Mouse (Mus musculus): ENCODE results near the gene Fbxl7.
"Not testable (repeated sequence)": the region's sequence is repeated elsewhere in the genome, so short reads cannot be mapped to it uniquely, and the experiment has no call there.

Gene Fbxl7

DNA sequence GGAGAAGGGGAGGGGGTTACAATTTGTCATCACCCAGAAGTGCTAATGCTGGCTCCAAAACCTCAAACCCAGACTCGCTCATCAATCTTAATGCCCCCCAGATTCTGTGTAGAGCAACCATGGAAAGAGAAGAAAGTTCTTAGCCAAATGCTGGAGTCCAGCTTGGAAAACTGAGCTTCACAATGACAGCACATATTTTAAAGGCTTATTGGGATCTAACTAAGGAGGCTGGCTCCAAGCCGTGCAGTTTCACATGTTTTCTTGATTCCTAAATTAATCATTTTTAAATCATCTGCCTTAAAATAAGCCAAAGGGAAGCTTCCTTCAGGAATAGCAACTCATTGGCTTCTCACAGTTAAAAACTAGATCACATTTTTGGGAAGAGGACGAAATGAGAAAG is 82.5 kb downstream of the Fbxl7 start:
- no peak for DNase-seq (ENCODE audit: low read depth in 2 of 2, low spot score in 2 of 2)

- DNase-seq (ENCODE audit: low read depth in 2 of 2, low spot score in 2 of 2) = no peak
Measured at GRCm38 (mm10) chr15:26809569-26809968, 85.8 kb downstream of the Fbxl7 start.

DNA sequence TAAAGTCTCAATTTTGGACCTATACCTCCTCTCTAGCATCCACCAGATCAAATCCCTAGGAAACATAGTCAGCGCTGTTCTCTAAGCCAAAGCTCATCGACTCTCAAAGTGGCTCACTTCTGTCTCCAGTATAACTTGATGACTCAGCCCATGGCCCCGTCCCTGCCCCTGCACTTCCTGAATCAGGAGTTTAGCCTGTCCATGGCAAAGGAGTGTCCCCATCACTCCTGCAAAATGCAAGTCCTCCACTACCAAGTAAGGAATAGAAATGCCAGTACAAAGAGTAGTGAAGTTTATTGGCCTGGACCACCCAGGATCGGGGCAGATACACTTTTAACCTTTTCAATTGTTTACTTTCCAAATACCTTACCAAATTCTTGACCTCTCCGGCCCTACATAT is 91.3 kb downstream of the Fbxl7 start:
- no peak for DNase-seq (ENCODE audit: low read depth in 2 of 2, low spot score in 2 of 2)

DNA sequence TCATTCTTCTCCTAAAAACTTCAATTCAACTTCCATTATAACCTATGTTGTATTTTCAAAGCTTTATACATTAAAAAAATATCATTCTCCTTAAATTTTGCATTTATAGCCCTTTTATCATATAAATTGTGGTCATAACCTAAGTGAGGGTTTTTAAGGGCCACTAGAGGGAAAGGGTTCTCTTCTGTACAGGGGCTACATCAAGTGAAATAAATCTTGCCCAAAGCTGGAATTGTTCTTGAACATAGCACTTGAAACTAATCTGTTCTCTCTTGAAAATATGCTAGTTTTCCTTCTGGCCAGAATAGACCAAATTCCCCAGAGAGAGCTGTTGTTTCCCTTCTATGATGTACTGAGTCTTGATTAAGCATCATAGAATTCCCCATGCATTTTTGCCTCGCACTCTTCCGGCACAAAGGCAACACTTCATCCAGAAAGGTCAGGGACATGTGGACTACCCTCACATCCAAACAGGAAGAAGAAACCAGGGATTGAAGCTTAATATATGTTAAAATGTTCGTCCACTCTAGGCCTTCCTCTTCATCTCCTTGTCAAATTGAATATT is 95.8 kb downstream of the Fbxl7 start:
- no peak for DNase-seq (ENCODE audit: low read depth in 2 of 2, low spot score in 2 of 2)

- no peak for DNase-seq (ENCODE audit: low read depth in 2 of 2, low spot score in 2 of 2)
Measured at GRCm38 (mm10) chr15:26795937-26796336, 99.4 kb downstream of the Fbxl7 start.

DNA sequence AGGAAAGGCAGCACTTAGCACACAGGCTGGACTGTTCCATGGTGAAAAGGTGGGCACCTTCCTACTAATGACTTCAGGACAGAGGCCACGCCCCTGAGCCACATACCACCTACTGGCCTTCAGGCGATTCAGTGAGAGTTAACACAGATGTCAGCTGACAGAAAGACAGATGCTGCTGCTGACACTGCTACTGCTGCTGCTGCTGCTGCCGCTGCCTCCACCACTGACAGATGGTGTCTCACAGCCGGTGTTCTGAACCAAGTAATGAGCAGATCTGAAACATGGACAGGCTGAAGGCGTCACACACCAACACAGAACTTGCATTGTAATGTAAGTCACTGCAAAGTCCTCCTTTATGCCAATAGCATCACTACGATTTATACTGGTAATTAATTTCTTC is 99.9 kb downstream of the Fbxl7 start:
- no peak for DNase-seq (ENCODE audit: low read depth in 2 of 2, low spot score in 2 of 2)

DNA sequence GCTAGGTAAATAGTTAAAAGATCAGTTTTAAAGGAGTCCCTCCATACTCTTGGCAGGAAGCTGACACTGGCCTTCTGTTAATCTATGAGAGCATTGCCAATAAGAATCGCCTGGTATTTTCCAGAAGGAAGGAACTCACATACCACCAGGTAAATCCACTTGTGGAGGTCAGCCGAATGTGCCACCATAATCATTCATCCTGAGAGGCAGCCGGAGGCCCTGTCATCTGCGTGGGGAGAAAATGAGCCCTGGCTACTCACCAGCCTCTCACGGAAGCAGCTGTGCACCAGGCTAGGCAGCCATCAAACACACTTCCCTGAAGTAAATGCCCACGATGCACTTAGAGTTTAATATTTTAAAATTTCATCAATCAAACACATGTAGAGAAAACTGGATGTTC is 108.2 kb downstream of the Fbxl7 start:
- no peak for DNase-seq (ENCODE audit: low read depth in 2 of 2, low spot score in 2 of 2)

DNA sequence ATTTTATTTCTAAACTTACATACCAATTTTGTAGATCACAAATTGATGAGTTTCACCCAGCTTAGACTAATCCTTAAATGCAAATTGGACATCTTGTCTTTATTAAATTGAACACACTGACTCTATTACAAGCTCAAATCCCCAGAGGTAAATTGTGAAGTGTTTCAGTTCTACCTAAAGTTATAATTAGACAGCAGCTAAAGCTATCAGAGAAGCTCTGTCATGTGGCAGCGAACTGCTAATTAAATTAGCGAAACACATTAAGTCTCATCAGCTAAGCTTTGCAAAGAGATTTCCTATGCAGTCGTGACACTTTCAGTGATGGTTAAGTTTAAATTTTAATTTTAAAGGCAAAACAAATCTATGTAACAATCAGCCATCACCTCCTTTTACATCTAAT is 114.8 kb downstream of the Fbxl7 start:
- no peak for DNase-seq (ENCODE audit: low read depth in 2 of 2, low spot score in 2 of 2)

GRCm38 (mm10) chr15:26779129-26779528 is 116.3 kb downstream of the Fbxl7 start:
- DNase-seq (ENCODE audit: low read depth in 2 of 2, low spot score in 2 of 2) = no peak

DNA sequence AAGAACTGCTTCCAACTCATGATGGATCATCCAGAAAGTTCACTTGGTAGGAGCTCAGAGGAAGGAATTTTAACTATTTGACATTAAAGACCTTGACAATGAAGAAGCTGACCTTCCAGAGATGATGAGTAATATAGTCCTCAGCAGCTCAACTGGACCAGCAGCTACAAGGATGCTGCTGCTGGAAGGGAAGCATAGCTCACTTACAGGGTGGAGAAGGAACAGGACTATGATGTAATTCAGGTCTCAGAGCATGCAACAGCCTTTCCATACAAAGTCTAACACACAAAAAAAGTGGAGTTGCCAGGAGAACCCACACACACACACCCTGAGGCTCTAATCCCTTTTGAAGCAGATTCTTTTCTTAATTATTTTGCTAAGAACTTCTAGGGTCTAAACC is 119.7 kb downstream of the Fbxl7 start:
- DNase-seq (ENCODE audit: low read depth in 2 of 2, low spot score in 2 of 2) = no peak

GRCm38 (mm10) chr15:26774895-26775294 is 120.5 kb downstream of the Fbxl7 start:
- DNase-seq (ENCODE audit: low read depth in 2 of 2, low spot score in 2 of 2) = no peak

- DNase-seq (ENCODE audit: low read depth in 2 of 2, low spot score in 2 of 2) = no peak
Measured at GRCm38 (mm10) chr15:26761651-26762050, 133.7 kb downstream of the Fbxl7 start.

- DNase-seq (ENCODE audit: low read depth in 2 of 2, low spot score in 2 of 2) = no peak
Measured at GRCm38 (mm10) chr15:26748484-26748883, 146.9 kb downstream of the Fbxl7 start.

DNA sequence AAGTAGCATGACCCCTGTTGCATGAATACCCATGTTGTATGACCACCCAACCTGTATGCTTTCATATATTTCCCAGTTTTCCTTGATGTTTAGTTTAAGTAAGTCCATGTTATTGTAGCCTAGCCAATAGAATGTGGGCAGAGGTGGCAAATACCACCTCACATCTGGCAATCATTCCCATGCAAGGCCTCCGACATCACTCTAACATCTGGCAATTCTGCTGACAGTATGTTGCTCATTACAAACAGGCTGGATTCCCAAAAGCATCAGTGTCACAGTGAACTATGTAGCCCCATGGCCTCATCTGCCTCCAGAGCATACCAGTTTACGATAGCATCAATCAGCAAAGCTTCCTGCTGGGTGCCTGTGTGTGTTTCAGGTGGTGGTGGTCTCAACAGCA is 163.0 kb downstream of the Fbxl7 start:
- no peak for DNase-seq (ENCODE audit: low read depth in 2 of 2, low spot score in 2 of 2)

DNA sequence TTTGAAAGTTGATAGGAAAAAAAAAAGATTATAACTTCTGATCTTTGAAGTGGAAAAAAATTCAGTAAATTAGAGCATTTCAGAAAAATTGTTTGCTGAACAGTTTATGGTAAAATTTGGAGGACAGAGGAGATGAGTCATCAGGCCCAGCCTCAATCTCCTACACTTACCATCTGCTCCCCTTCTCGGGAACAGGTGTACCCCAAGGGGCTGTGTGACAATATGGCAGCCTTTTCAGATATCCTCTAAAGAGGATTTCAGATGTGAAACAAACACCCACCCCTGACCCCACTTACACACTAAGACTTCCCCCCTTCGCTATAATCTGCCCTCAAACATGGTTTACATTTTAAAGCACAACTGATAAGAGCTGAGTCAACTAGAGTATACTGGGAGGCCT is 164.6 kb downstream of the Fbxl7 start:
- no peak for DNase-seq (ENCODE audit: low read depth in 2 of 2, low spot score in 2 of 2)

DNA sequence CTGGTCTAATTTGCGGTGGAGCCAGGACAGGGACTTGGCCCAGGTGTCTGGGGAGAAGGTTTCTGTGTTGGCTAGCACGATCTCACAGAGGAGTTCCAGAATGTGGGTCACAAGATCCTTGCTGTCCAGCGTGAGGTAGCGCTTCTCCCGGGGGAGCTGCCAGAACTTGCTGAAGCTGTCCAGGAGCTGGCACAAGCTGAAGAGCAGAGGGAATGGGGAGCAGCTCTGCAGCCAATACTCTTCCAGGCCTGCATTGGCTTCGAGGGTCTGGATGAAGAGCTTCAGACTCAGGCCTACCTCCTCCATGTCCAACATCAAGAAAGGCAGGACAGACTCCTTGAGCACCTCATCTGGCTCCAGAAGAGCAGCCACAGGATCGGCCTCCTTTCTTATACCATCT is 166.0 kb downstream of the Fbxl7 start:
- DNase-seq (ENCODE audit: low read depth in 2 of 2, low spot score in 2 of 2) = not testable (repeated sequence)

DNA sequence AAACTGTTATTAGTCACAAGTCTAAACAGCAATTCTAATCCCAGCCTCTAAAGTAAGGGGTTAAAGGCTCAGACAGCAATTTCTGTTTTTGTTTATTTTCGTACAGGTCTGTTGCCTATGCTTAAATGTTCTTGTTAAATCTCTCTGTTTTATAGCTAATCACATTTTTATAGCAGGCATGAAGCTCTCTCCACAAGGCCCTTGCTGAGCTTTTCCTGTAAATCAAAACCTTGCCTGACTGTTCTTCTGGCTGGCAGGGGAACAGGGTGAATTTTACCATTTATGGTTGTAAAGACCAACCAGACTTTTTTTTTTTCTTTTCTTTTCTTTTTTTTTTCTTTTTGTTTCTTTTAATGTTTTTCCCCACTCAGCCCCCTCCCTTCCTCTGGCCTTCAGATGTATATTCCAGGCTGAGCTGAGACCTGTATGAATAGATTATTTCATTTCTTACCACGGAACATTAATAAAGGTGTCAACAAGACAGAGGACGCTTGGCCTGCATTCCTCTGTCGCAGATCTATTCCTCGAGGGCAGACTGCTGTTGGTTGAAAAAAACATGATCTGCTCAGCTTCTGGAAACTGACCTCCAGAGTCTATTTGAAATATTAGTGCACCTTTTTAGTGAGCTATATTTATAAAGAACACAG is 176.9 kb downstream of the Fbxl7 start:
- DNase-seq (ENCODE audit: low read depth in 2 of 2, low spot score in 2 of 2) = no peak

DNA sequence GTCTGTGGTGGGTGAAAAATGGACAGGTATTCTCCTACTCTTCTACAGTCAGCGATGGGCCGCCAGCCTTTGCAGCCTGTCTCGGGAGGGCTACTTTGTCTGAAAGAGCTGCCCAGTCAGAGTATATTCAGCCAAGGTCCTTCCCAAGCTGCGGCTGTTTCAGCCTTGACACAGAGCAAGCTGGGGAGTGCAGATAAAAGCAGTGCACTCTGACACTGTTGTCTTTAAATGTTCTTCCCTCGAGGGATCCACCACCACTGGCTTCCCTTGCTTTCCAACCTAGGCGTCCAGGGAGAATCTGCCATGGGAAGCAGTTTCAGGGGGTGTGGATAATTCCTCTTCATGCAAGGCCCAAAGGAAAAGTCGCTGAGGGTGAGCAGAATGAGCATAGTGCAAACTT is 177.4 kb downstream of the Fbxl7 start:
- DNase-seq (ENCODE audit: low read depth in 2 of 2, low spot score in 2 of 2) = no peak

DNA sequence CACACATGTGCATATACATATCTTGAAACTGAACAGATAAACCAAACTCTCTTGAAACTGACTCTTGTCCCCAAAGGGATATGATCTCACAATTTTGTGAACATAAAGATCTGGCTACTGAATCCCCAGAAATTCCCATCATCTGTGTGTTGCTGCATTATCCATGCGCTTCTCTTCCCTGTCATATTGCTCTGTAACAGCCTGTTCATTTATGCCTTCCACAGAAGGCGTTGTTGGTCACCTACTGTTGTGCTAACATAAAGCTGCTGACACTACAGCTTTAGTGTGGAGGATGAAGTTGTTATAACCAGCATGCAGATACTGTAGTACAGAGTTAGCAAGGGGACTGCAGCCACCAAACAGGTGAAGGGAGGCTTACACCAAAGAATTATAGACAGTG is 179.2 kb downstream of the Fbxl7 start:
- no peak for DNase-seq (ENCODE audit: low read depth in 2 of 2, low spot score in 2 of 2)

GRCm38 (mm10) chr15:26715635-26716034 is 179.7 kb downstream of the Fbxl7 start:
- no peak for DNase-seq (ENCODE audit: low read depth in 2 of 2, low spot score in 2 of 2)

- DNase-seq (ENCODE audit: low read depth in 2 of 2, low spot score in 2 of 2) = no peak
Measured at GRCm38 (mm10) chr15:26712271-26712670, 183.1 kb downstream of the Fbxl7 start.

DNA sequence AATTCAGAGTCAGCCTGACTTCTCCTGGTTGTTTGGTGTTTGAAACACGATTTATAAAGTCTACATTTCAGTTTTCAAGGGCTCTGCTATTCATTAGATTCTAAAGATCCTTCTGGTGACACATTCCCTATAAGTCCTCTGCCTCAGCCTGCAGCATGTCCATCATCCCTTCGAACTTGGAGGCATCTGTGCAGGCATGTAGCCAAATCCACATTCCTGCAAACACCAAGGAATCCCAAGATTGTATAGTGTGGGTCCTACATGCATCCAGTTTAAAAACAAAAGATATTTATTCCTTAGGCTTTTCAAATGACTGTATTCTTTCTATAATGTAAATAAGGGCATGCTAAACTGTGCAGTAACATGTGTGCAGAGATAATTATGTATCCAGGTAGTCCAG is 190.4 kb downstream of the Fbxl7 start:
- DNase-seq (ENCODE audit: low read depth in 2 of 2, low spot score in 2 of 2) = no peak

DNA sequence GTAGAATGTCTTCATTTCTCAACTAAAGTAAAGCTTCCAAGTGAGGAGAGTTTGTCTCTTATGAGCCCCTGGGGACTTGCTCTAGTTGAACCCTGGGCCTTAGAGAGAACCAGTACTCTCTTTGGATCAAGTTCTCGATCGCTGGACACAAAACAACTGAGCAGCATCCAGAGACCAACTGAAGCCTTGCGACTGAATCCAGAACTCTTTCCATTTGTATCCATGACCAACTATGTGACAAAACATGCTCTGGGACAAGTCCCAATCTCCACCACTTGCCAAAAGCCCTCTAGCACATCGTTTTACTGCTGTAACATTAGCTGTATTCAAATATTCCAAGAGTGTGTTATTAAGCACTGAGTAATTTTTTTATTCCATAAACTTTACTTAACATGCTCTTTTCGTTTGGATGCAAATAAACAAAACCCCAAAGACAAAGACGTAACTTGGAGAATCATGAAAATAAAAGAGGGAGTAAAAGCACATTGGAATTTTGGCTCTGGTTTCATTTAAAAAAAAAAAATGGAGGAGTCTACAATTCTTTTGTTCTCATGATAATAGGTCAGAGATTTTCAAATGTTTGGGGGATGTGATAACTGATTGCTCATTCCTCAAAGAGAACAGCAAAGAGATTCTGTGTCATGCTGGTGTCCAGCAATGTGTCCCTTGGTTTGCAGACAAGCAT is 192.1 kb downstream of the Fbxl7 start:
- DNase-seq (ENCODE audit: low read depth in 2 of 2, low spot score in 2 of 2) = no peak
